Mouse (Mus musculus) lung, postnatal 0 days (tissue): ENCODE results near the gene Gm28041.

Experiments
- CTCF ChIP-seq: IDR thresholded peaks from 2 replicates; pipeline ENCODE4 v1.5.1; 2016; ENCODE audit warnings: antibody characterized with exemption, mild to moderate bottlenecking
- EP300 ChIP-seq: IDR thresholded peaks from 2 replicates; pipeline ENCODE4 v1.6.1; 2016; ENCODE audit warnings: antibody characterized with exemption, mild to moderate bottlenecking, control low read depth

- no peak for TF ChIP-seq CTCF
- no peak for TF ChIP-seq EP300
Observed at GRCm38 (mm10) chr13:67332877-67333276, 42.7 kb downstream of the Gm28041 start.
